Mouse (Mus musculus) retina, postnatal 7 days (tissue): ENCODE data around the gene Ldoc1.

ENCODE experiments used
- DNase-seq: peaks from one replicate; pipeline ENCODE4 v3.0.0-alpha.2; 2012; ENCODE audit warnings: low read depth, low spot score

Gene Ldoc1

DNA sequence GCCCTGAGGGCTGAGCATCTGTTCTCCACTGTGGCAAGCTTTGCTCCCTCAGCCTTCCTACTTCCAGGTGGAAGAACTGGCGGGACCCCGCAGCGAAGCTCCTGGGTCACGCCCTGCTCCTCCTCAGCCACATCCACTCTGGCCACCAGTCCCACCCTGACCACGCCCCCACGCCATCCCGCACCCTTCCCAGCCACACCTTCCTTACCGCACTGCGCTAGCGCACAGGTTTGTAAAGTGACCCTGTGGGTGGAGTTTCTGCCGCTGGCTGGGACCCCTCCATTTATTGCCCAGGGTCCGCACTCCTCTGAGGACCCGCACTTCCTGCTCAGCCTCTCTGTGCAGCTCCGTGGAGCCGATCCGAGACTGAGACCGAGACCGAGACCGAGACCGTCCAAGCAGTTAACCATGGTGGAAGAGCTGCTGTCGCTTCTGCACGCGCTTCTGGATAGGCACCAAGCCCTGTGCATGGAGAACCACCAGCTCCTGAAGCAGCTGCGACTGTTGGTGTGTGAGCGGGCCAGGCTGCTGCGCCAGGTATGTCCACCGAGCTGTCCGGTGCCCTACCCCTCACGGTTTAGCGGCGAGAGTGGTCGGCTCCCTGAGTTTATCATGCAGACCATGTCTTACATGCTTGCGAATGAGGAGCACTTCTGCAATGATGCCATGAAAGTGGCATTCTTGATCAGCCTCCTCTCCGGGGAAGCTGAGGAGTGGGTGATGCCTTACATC lies at the start of gene Ldoc1:
Gene Ldoc1 (plus strand): TSS at position 196 of the 732 bp plus-strand sequence.
- no peak for DNase-seq

DNA sequence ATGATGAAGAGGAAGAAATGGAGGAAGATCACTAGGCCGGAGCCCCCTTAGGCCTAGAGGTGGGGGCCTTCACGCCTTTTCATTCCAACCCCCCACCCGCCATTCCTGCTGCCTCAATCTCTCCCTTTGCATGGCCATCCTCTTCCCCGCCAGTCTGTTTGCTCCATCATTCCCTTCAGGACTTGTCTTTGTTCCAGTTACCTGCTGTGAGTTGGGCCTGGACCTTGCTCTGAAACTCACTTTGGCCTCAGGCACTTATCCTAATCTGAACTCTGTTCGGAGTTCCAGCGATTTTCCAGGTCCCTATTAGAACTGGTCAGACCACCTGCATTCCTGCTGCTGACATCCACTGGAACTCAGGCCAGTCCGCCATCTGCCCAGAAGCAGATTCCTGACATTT lies 834 bp downstream of the Ldoc1 start:
- no peak for DNase-seq

DNA sequence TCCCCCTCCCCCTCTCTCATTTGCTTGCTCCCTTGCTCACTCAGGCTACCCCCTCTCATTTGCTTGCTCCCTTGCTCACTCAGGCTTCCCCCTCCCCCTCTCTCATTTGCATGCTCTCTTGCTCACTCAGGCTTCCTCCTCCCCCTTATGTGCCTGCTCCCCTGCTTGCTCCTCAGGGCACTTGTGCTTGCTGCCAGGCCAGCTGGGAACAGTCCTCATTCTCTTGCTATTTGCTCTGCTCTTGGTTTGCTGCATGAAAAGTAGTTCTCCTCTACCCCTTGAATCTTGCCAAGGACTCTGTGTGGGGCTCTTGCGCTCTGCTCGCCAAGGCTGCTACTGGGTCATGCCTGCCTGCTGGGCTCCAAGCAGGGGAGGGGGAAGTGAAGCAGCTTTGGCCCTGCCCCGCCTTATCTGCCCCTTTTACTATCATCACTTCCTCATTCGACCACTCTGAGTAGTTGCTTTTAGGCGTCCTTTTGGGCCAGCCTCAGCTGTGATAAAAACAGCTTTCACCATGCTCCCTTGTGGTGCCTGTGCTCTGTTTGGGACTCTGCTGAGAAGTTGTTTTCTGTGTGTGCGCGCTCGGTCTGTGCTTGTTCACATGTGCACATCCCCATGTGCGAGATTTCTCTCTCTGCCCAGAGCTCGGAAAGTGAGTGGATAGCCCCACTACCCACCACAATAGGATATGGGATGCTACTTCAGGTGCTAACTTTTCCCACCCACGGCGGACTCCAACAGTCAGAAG lies 13.2 kb downstream of the Ldoc1 start:
- DNase-seq, result no peak

DNA sequence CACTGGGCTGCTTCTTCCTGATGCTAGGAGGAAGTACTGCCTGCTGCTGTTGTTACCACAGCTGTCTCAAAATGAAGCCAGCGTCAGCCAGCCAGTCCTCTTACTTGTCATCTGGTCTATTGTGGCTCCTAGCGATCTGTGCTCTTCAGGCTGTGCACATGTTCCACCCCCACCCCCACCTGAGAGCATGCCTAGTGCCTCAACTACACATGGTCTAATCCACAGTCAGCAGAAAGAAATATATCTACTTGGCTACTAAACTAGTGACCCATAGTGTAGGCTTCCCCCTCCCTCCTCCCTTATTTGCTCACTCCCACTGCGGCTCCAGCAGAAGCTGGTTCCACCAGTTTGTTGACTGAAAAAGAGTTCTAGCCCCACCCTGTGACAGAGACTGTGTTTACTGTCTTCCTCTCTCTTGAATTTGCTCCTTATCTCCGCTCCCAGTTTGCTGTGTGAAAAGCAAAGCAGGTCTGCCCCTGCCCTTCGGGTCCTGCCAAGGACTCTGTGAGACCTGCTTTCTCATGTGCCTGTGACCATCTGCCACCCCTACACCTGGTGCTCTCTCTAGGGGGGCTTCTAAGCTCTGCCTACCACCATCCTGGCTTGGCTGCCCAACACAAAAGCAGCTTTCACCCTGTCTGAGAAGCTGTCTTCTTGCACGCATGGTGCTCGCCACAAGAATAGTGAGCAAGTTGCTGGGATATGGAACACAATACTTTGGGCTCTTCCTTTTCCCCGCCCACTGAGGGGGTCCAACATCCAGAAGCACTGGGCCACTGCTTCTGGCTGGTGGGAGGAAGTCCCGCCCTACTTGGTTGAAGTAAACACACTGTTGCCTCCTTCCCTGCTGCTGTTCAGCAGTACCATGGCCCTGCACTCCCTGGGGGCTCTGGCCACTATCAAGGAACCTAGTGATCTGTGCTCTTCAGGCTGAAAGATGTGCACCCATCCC lies 14.0 kb downstream of the Ldoc1 start:
- no peak for DNase-seq

DNA sequence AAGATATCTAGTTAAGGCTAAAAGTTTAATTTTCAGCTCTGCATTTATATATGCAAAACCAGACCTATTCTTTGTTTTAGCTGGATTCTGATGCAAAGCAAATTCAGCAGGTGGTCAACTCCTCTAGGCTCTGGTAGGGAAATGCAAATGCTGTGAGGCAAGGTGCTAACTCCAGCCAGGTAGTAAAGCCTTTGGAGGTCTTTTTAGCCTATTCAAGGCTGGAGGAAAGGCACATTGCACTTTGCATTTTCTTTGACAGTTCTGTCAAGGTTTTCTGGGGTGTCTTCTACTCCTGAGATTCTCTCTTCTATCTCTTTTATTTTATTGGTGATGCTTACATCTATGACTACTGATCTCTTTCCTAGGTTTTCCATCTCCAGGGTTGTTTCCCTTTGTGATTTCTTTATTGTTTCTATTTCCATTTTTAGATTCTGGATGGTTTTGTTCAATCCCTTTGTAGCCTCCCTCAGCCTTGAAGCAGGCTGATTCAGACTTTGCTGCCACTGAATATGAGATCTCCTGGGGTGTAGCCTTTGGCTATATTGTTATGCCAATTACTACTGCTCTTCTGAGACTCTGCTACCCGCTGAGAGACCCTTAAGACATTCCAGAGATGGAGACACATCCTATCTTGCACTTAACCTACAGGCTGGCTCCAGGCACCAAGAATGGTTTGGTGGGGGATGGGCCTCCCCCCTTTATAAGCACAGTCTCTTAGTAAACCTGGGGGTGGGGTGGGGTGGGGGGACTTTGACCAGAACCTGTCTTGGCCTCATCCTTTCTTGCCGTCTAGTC lies 18.4 kb downstream of the Ldoc1 start:
- DNase-seq, result no peak
